In genomic region chr17:23664556-23665021, GRCm38 (mm10) we compare ENCODE assay signal across 9 mouse cellular contexts. TPM values are rescaled to one million over a fixed set of nuclear protein-coding genes. Genes with fewer than 3 reads are reported as not detected.
DNase-seq lines count a peak whose midpoint lies in the region; ATAC-seq and TF ChIP-seq lines count a peak whose summit lies in the region.
"Had no signal": no experiment of that assay in that cellular context is flagged by ENCODE, and none has a peak within 500 bp of the region (broad histone marks: within the 10 kb centered on the region; RNA-seq: fewer than 3 reads in every experiment).

No protein-coding gene starts in this region.

- peaks cover 10% of the 10 kb centered on the region; the same call in 1 of the 2 replicates for H3K4me1 ChIP-seq in heart, embryonic 12.5 days (replicated peaks)
- peaks cover 5% of the 10 kb centered on the region for H3K4me1 ChIP-seq in embryonic facial prominence, embryonic 12.5 days
- H3K4me1 ChIP-seq in liver, embryonic 14.5 days (replicated peaks; ENCODE audit: control insufficient read depth in 2 of 2, insufficient read depth in 2 of 2, low read length in 1 of 2): no peaks in the 10 kb centered on the region

- H3K27ac ChIP-seq in heart, embryonic 12.5 days (ENCODE audit: poor library complexity, severe bottlenecking): no peak overlapping the region
- no peak overlapping the region for H3K27ac ChIP-seq in embryonic facial prominence, embryonic 12.5 days
- no peak overlapping the region for H3K27ac ChIP-seq in liver, embryonic 14.5 days
- H3K27ac ChIP-seq: limb, embryonic 15.5 days had no signal

- peaks cover 39% of the 10 kb centered on the region for H3K36me3 ChIP-seq in heart, embryonic 12.5 days
- H3K36me3 ChIP-seq in embryonic facial prominence, embryonic 12.5 days: peaks cover 29% of the 10 kb centered on the region
- no peaks in the 10 kb centered on the region for H3K36me3 ChIP-seq in liver, embryonic 14.5 days (replicated peaks; ENCODE audit: control insufficient read depth, insufficient read depth, low read depth)

- peaks cover 42% of the 10 kb centered on the region for H3K27me3 ChIP-seq in heart, embryonic 12.5 days (replicated peaks)
- H3K27me3 ChIP-seq in embryonic facial prominence, embryonic 12.5 days: peaks cover 36% of the 10 kb centered on the region
- H3K27me3 ChIP-seq in liver, embryonic 14.5 days (ENCODE audit: control insufficient read depth, insufficient read depth, low read length): peaks cover 19% of the 10 kb centered on the region

- no peak overlapping the region for H3K9ac ChIP-seq in heart, embryonic 12.5 days
- H3K9ac ChIP-seq in embryonic facial prominence, embryonic 12.5 days: no peak overlapping the region
- H3K9ac ChIP-seq in liver, embryonic 14.5 days (replicated peaks): no peak overlapping the region
- H3K9ac ChIP-seq: limb, embryonic 15.5 days had no signal

- DNase-seq in heart, adult 11 months: peak; percentile 90
- no peak for DNase-seq in liver, embryonic 14.5 days (ENCODE audit: low read depth in 3 of 3, low spot score in 3 of 3)
- peak; percentile 28 for DNase-seq in retina, postnatal 7 days (ENCODE audit: low read depth, low spot score)
- DNase-seq in gastrocnemius, postnatal 10 days: no peak
- DNase-seq in urinary bladder, adult 2 months (ENCODE audit: low spot score): no peak

- TF ChIP-seq CTCF in liver, embryonic 14.5 days (IDR thresholded peaks at IDR 0.05; ENCODE audit: low read depth): peak; percentile 80

- WGBS in heart, embryonic 12.5 days: 14% methylated on average over 5 of the region's 5 CpGs
- 15% methylated on average over 5 of the region's 5 CpGs for WGBS in embryonic facial prominence, embryonic 12.5 days
- 25% methylated on average over 5 of the region's 5 CpGs for WGBS in liver, embryonic 14.5 days (ENCODE audit: insufficient replicate concordance)

- no peaks in the 10 kb centered on the region for H3K9me3 ChIP-seq in heart, embryonic 12.5 days (replicated peaks)
- no peaks in the 10 kb centered on the region for H3K9me3 ChIP-seq in embryonic facial prominence, embryonic 12.5 days
- no peaks in the 10 kb centered on the region for H3K9me3 ChIP-seq in liver, embryonic 14.5 days (ENCODE audit: control insufficient read depth, low read length)
- H3K9me3 ChIP-seq: limb, embryonic 15.5 days had no signal

- no peak overlapping the region for H3K4me2 ChIP-seq in heart, embryonic 12.5 days
- H3K4me2 ChIP-seq in embryonic facial prominence, embryonic 12.5 days (replicated peaks): no peak overlapping the region
- no peak overlapping the region for H3K4me2 ChIP-seq in liver, embryonic 14.5 days (ENCODE audit: low read depth)
- H3K4me2 ChIP-seq: limb, embryonic 15.5 days had no signal

- ATAC-seq in heart, embryonic 12.5 days (ENCODE audit: insufficient number of reproducible peaks, low FRiP score): no peak
- ATAC-seq in CD4-positive, CD25-positive, alpha-beta regulatory T cell, adult 4 months: peak; percentile 60
- peak; percentile 68; the same call in 1 of the 2 replicates for ATAC-seq in embryonic facial prominence, embryonic 12.5 days (ENCODE audit: insufficient number of reproducible peaks, insufficient read depth, low FRiP score, low TSS enrichment)
- ATAC-seq in liver, embryonic 14.5 days (ENCODE audit: insufficient read depth): no peak

- H3K4me3 ChIP-seq in heart, embryonic 12.5 days: no peak overlapping the region
- H3K4me3 ChIP-seq in embryonic facial prominence, embryonic 12.5 days: no peak overlapping the region
- H3K4me3 ChIP-seq in liver, embryonic 14.5 days (ENCODE audit: insufficient read depth in 1 of 2, low read depth in 2 of 2, low read length in 2 of 2): no peak overlapping the region
- H3K4me3 ChIP-seq: limb, embryonic 15.5 days had no signal

- no peak for TF ChIP-seq EP300 in liver, embryonic 14.5 days (IDR thresholded peaks at IDR 0.05; ENCODE audit: low read depth)

RNA-seq across cellular contexts. Expression of gene Bicdl2, which starts 4.3 kb away (rescaled TPM):
- polyA plus RNA-seq in heart, embryonic 12.5 days (2016; fragmentation: Nextera tagmentation; extraction: Ambion mirVana): 0.36 TPM in 1 of 2 replicates, not detected in the other
- polyA plus RNA-seq in CD4-positive, CD25-positive, alpha-beta regulatory T cell, adult 4 months (2017; shearing (Covaris generic)): under 1 TPM; 0.22 to 0.66 TPM
- 1.3 and 1.9 TPM in 2 replicates for polyA plus RNA-seq in embryonic facial prominence, embryonic 12.5 days (2016; fragmentation: Nextera tagmentation; extraction: Ambion mirVana)
- polyA plus RNA-seq in liver, embryonic 14.5 days (2012; rRNA removed): 0.02 TPM in 2 replicates
- not detected in 2 replicates for polyA plus RNA-seq in liver, embryonic 14.5 days (2014; fragmentation: Nextera tagmentation; extraction: Ambion mirVana)
- total RNA-seq in gastrocnemius, postnatal 10 days (2021): not detected
- polyA plus RNA-seq in urinary bladder, adult 2 months (2012; rRNA removed): 9.2 and 11.7 TPM in 2 replicates

RNA-seq across cellular contexts. Expression of gene Hcfc1r1, which starts 8.8 kb away (rescaled TPM):
- polyA plus RNA-seq in heart, embryonic 12.5 days (2016; fragmentation: Nextera tagmentation; extraction: Ambion mirVana): 334 and 337 TPM in 2 replicates
- 10 to 100 TPM; 71.5 to 72.4 TPM for polyA plus RNA-seq in CD4-positive, CD25-positive, alpha-beta regulatory T cell, adult 4 months (2017; shearing (Covaris generic))
- 60.3 and 61.2 TPM in 2 replicates for polyA plus RNA-seq in embryonic facial prominence, embryonic 12.5 days (2016; fragmentation: Nextera tagmentation; extraction: Ambion mirVana)
- 11.3 and 15.3 TPM in 2 replicates for polyA plus RNA-seq in liver, embryonic 14.5 days (2012; rRNA removed)
- polyA plus RNA-seq in liver, embryonic 14.5 days (2014; fragmentation: Nextera tagmentation; extraction: Ambion mirVana): 21.0 and 24.5 TPM in 2 replicates
- 100 to 1,000 TPM; 273 to 283 TPM for total RNA-seq in gastrocnemius, postnatal 10 days (2021)
- 136 and 183 TPM in 2 replicates for polyA plus RNA-seq in urinary bladder, adult 2 months (2012; rRNA removed)

RNA-seq across cellular contexts. Expression of gene Thoc6, which starts 9.1 kb away (rescaled TPM):
- 35.8 and 39.1 TPM in 2 replicates for polyA plus RNA-seq in heart, embryonic 12.5 days (2016; fragmentation: Nextera tagmentation; extraction: Ambion mirVana)
- polyA plus RNA-seq in CD4-positive, CD25-positive, alpha-beta regulatory T cell, adult 4 months (2017; shearing (Covaris generic)): 10 to 100 TPM; 26.1 to 43.6 TPM
- 49.6 and 51.7 TPM in 2 replicates for polyA plus RNA-seq in embryonic facial prominence, embryonic 12.5 days (2016; fragmentation: Nextera tagmentation; extraction: Ambion mirVana)
- 14.8 and 17.2 TPM in 2 replicates for polyA plus RNA-seq in liver, embryonic 14.5 days (2012; rRNA removed)
- polyA plus RNA-seq in liver, embryonic 14.5 days (2014; fragmentation: Nextera tagmentation; extraction: Ambion mirVana): 21.4 and 21.5 TPM in 2 replicates
- 10 to 100 TPM; 17.7 to 21.2 TPM for total RNA-seq in gastrocnemius, postnatal 10 days (2021)
- 13.2 and 16.9 TPM in 2 replicates for polyA plus RNA-seq in urinary bladder, adult 2 months (2012; rRNA removed)

RNA-seq across cellular contexts. Expression of gene Tnfrsf12a, which starts 12.7 kb away (rescaled TPM):
- 117 and 119 TPM in 2 replicates for polyA plus RNA-seq in heart, embryonic 12.5 days (2016; fragmentation: Nextera tagmentation; extraction: Ambion mirVana)
- polyA plus RNA-seq in CD4-positive, CD25-positive, alpha-beta regulatory T cell, adult 4 months (2017; shearing (Covaris generic)): 1 to 10 TPM; 5.3 to 6.2 TPM
- 8.6 and 9.2 TPM in 2 replicates for polyA plus RNA-seq in embryonic facial prominence, embryonic 12.5 days (2016; fragmentation: Nextera tagmentation; extraction: Ambion mirVana)
- polyA plus RNA-seq in liver, embryonic 14.5 days (2012; rRNA removed): 1.4 and 1.7 TPM in 2 replicates
- 3.0 and 3.9 TPM in 2 replicates for polyA plus RNA-seq in liver, embryonic 14.5 days (2014; fragmentation: Nextera tagmentation; extraction: Ambion mirVana)
- total RNA-seq in gastrocnemius, postnatal 10 days (2021): 10 to 100 TPM; 33.4 to 51.3 TPM
- 17.4 and 26.7 TPM in 2 replicates for polyA plus RNA-seq in urinary bladder, adult 2 months (2012; rRNA removed)

RNA-seq across cellular contexts. Expression of gene Cldn6, which starts 14.5 kb away (rescaled TPM):
- polyA plus RNA-seq in heart, embryonic 12.5 days (2016; fragmentation: Nextera tagmentation; extraction: Ambion mirVana): 2.2 and 3.1 TPM in 2 replicates
- not detected for polyA plus RNA-seq in CD4-positive, CD25-positive, alpha-beta regulatory T cell, adult 4 months (2017; shearing (Covaris generic))
- polyA plus RNA-seq in embryonic facial prominence, embryonic 12.5 days (2016; fragmentation: Nextera tagmentation; extraction: Ambion mirVana): 49.2 and 52.4 TPM in 2 replicates
- 0.64 and 0.68 TPM in 2 replicates for polyA plus RNA-seq in liver, embryonic 14.5 days (2012; rRNA removed)
- polyA plus RNA-seq in liver, embryonic 14.5 days (2014; fragmentation: Nextera tagmentation; extraction: Ambion mirVana): 0.15 and 0.50 TPM in 2 replicates
- not detected for total RNA-seq in gastrocnemius, postnatal 10 days (2021)
- 0.04 TPM in 1 of 2 replicates, not detected in the other for polyA plus RNA-seq in urinary bladder, adult 2 months (2012; rRNA removed)

Comparison
In these comparisons a context has a peak if more than half of its experiments do, and no peak if none do; other contexts are left out.
1. DNase-seq: peak in heart, adult 11 months (single experiment) and retina, postnatal 7 days (single experiment); none in liver, embryonic 14.5 days (0 of 3), gastrocnemius, postnatal 10 days (single experiment) and urinary bladder, adult 2 months (single experiment).
2. ATAC-seq: peak in CD4-positive, CD25-positive, alpha-beta regulatory T cell, adult 4 months (single experiment) and embryonic facial prominence, embryonic 12.5 days (single experiment); none in heart, embryonic 12.5 days (single experiment) and liver, embryonic 14.5 days (single experiment).